Comparison of ENCODE assay signal across 13 mouse cellular contexts in the genomic region with DNA sequence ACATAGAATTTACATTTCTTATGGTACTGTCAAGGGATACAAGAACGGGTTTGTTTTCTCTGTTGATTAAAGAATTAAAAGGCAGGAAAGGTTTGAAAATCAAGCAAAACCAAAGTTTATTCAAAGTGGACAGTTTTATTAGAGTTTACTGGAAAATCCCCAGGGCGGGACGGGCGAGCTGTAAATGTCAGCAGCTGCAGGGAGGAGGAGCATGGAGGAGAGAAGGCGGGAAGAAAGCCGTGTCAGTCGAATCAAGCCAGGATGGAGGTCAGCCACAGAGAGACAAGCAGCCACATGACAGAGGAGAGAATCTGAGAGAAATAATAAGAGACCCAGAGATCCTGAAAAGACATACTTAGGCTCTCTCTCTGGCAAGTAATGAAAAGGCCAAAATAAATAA.
DNase-seq lines count a peak whose midpoint lies in the region; ATAC-seq and TF ChIP-seq lines count a peak whose summit lies in the region.
"Had no signal": no experiment of that assay in that cellular context is flagged by ENCODE, and none has a peak within 500 bp of the region (broad histone marks: within the 10 kb centered on the region; RNA-seq: fewer than 3 reads in every experiment).

No protein-coding gene starts in this region.

- no peak overlapping the region for H3K4me3 ChIP-seq in limb, embryonic 12.5 days (replicated peaks)
- no peak overlapping the region for H3K4me3 ChIP-seq in limb, embryonic 10.5 days
- H3K4me3 ChIP-seq in intestine, postnatal 0 days (ENCODE audit: low read depth, low read length) = no peak overlapping the region
- no peak overlapping the region for H3K4me3 ChIP-seq in liver, embryonic 11.5 days (ENCODE audit: low read depth, low read length)
- H3K4me3 ChIP-seq: heart, embryonic 13.5 days; hindbrain, embryonic 10.5 days; left cerebral cortex, adult 2 months; liver, embryonic 15.5 days; neural tube, embryonic 13.5 days had no signal

- H3K9ac ChIP-seq in limb, embryonic 12.5 days (replicated peaks) = no peak overlapping the region
- no peak overlapping the region for H3K9ac ChIP-seq in intestine, postnatal 0 days (ENCODE audit: low read depth, low read length)
- no peak overlapping the region for H3K9ac ChIP-seq in liver, embryonic 11.5 days (ENCODE audit: low read depth, low read length)
- H3K9ac ChIP-seq: heart, embryonic 13.5 days; liver, embryonic 15.5 days; neural tube, embryonic 13.5 days had no signal

- peak overlapping the region; percentile 10; the same call in 1 of the 2 replicates for H3K4me2 ChIP-seq in limb, embryonic 12.5 days
- H3K4me2 ChIP-seq in intestine, postnatal 0 days (replicated peaks; ENCODE audit: low read depth) = peak overlapping the region; percentile 21; the same call in 1 of the 2 replicates
- H3K4me2 ChIP-seq in liver, embryonic 11.5 days = no peak overlapping the region
- H3K4me2 ChIP-seq: heart, embryonic 13.5 days; liver, embryonic 15.5 days; neural tube, embryonic 13.5 days had no signal

- no peak for DNase-seq in limb, embryonic 10.5 days (ENCODE audit: low spot score)
- DNase-seq in brain, adult 2 months (ENCODE audit: low read depth, low spot score) = peak; percentile 53
- peak; percentile 32 to 48 for DNase-seq in kidney, postnatal 36 days
- no peak for DNase-seq in left cerebral cortex, postnatal 25 days (ENCODE audit: low spot score in 2 of 2)
- DNase-seq in liver, embryonic 11.5 days (ENCODE audit: low spot score) = no peak

- H3K27ac ChIP-seq in limb, embryonic 12.5 days = no peak overlapping the region
- no peak overlapping the region for H3K27ac ChIP-seq in limb, embryonic 10.5 days
- H3K27ac ChIP-seq in intestine, postnatal 0 days (ENCODE audit: low read depth, low read length) = no peak overlapping the region
- no peak overlapping the region for H3K27ac ChIP-seq in liver, embryonic 11.5 days (ENCODE audit: low read depth, low read length)
- H3K27ac ChIP-seq: heart, embryonic 13.5 days; hindbrain, embryonic 10.5 days; left cerebral cortex, adult 2 months; liver, embryonic 15.5 days; neural tube, embryonic 13.5 days had no signal

- TF ChIP-seq CTCF in intestine, postnatal 0 days (IDR thresholded peaks at IDR 0.05; ENCODE audit: low read depth) = no peak

- H3K36me3 ChIP-seq in limb, embryonic 12.5 days = no peaks in the 10 kb centered on the region
- H3K36me3 ChIP-seq in limb, embryonic 10.5 days = no peaks in the 10 kb centered on the region
- no peaks in the 10 kb centered on the region for H3K36me3 ChIP-seq in intestine, postnatal 0 days (ENCODE audit: control insufficient read depth, insufficient read depth)
- H3K36me3 ChIP-seq in liver, embryonic 11.5 days (ENCODE audit: control insufficient read depth, insufficient read depth, low read length) = no peaks in the 10 kb centered on the region
- H3K36me3 ChIP-seq: heart, embryonic 13.5 days; hindbrain, embryonic 10.5 days; liver, embryonic 15.5 days; neural tube, embryonic 13.5 days had no signal

- WGBS in limb, embryonic 12.5 days = 16% methylated on average over 7 of the region's 7 CpGs
- 38% methylated on average over 7 of the region's 7 CpGs for WGBS in limb, embryonic 10.5 days
- WGBS in intestine, postnatal 0 days = 13% methylated on average over 7 of the region's 7 CpGs
- 54% methylated on average over 7 of the region's 7 CpGs for WGBS in liver, embryonic 11.5 days

- no peaks in the 10 kb centered on the region for H3K9me3 ChIP-seq in limb, embryonic 12.5 days
- H3K9me3 ChIP-seq in limb, embryonic 10.5 days (replicated peaks) = no peaks in the 10 kb centered on the region
- H3K9me3 ChIP-seq in intestine, postnatal 0 days (ENCODE audit: control insufficient read depth) = no peaks in the 10 kb centered on the region
- no peaks in the 10 kb centered on the region for H3K9me3 ChIP-seq in liver, embryonic 11.5 days (ENCODE audit: control insufficient read depth, low read length)
- H3K9me3 ChIP-seq: heart, embryonic 13.5 days; hindbrain, embryonic 10.5 days; liver, embryonic 15.5 days; neural tube, embryonic 13.5 days had no signal

- intact Hi-C loops in left cerebral cortex, postnatal 25 days (cut with DNase I) = loop anchor here (10.0 kb wide), 1 partner anchor 166 kb away; no protein-coding TSS in a partner anchor

- peaks cover 3% of the 10 kb centered on the region; the same call in 1 of the 2 replicates for H3K27me3 ChIP-seq in limb, embryonic 12.5 days
- no peaks in the 10 kb centered on the region for H3K27me3 ChIP-seq in limb, embryonic 10.5 days (ENCODE audit: low read depth, poor library complexity, severe bottlenecking)
- no peaks in the 10 kb centered on the region for H3K27me3 ChIP-seq in intestine, postnatal 0 days (replicated peaks; ENCODE audit: control insufficient read depth, insufficient read depth, low read length)
- H3K27me3 ChIP-seq in liver, embryonic 11.5 days (replicated peaks; ENCODE audit: control insufficient read depth, insufficient read depth, low read length) = no peaks in the 10 kb centered on the region
- H3K27me3 ChIP-seq: heart, embryonic 13.5 days; liver, embryonic 15.5 days; neural tube, embryonic 13.5 days had no signal

- peaks cover 5% of the 10 kb centered on the region; the same call in 1 of the 2 replicates for H3K4me1 ChIP-seq in limb, embryonic 12.5 days (replicated peaks)
- H3K4me1 ChIP-seq in limb, embryonic 10.5 days = peaks cover 6% of the 10 kb centered on the region
- H3K4me1 ChIP-seq in intestine, postnatal 0 days (replicated peaks; ENCODE audit: control insufficient read depth, insufficient read depth, low read length) = no peaks in the 10 kb centered on the region
- no peaks in the 10 kb centered on the region for H3K4me1 ChIP-seq in liver, embryonic 11.5 days (replicated peaks; ENCODE audit: control insufficient read depth, insufficient read depth, low read length)
- H3K4me1 ChIP-seq: heart, embryonic 13.5 days; hindbrain, embryonic 10.5 days; liver, embryonic 15.5 days had no signal

- no peak for ATAC-seq in limb, embryonic 12.5 days (ENCODE audit: insufficient number of reproducible peaks, insufficient read depth, low FRiP score, low TSS enrichment, low read depth)
- ATAC-seq in intestine, postnatal 0 days = no peak
- no peak for ATAC-seq in liver, embryonic 11.5 days (replicated peaks; ENCODE audit: low FRiP score)
- no peak for ATAC-seq in erythroblast, adult 5-6 weeks (replicated peaks; ENCODE audit: low FRiP score, poor library complexity, severe bottlenecking)

Comparison
In these comparisons a context has a peak if more than half of its experiments do, and no peak if none do; other contexts are left out.
1. DNase-seq: peak in brain, adult 2 months (single experiment) and kidney, postnatal 36 days (2 of 2); none in limb, embryonic 10.5 days (single experiment), left cerebral cortex, postnatal 25 days (0 of 2) and liver, embryonic 11.5 days (single experiment).